In the genomic region with DNA sequence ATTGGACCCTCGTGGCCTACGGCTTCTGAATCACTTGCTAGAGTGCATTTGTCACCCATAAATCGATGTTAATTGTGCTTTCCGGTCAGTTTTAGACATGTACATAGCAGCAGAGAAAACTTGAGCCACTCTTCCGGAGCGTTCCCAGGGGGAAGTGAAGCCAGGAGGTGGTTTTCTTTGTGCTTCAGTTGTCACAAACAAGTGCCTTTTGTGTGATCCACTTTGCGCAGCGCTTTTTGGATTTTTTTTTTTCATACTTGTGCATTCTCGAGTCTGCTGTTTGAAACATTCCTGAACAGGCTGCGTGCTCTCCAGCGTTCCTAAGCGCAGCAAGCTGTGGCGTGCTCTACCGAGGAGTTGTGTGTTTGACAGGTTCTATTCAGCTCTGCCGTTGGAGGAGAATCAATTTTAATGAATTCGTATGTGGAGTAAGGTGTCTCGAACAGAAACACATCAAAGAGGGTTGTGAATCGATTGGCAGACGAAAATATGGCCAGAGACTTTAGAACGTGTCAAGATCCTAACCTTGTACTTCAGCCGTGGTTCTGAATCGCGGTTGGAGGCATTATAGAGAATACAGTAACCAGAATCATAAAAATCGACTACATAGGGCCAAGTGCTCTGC, we compare ENCODE assay signal across 13 mouse cellular contexts. TPM values are rescaled to one million over a fixed set of nuclear protein-coding genes. Genes with fewer than 3 reads are reported as not detected.
A peak's percentile ranks its signal among the peaks of the same experiment; 100 is the strongest.
DNase-seq lines count a peak whose midpoint lies in the region; ATAC-seq and TF ChIP-seq lines count a peak whose summit lies in the region.
"Had no signal": no experiment of that assay in that cellular context is flagged by ENCODE, and none has a peak within 500 bp of the region (broad histone marks: within the 10 kb centered on the region; RNA-seq: fewer than 3 reads in every experiment).

No protein-coding gene starts in this region.

- DNase-seq in kidney, postnatal 25 days: no peak
- peak; percentile 57 for DNase-seq in embryonic facial prominence, embryonic 11.5 days (ENCODE audit: low spot score)
- peak; percentile 46 for DNase-seq in hindbrain, embryonic 11.5 days (ENCODE audit: low spot score)
- peak; percentile 61 for DNase-seq in midbrain, embryonic 14.5 days
- DNase-seq in MN1 (ENCODE audit: low spot score): no peak
- no peak for DNase-seq in urinary bladder, adult 2 months (ENCODE audit: low spot score)
- DNase-seq in liver, postnatal 0 days: no peak
- DNase-seq: cerebellum, adult 11 months; heart, postnatal 36 days; thymus, postnatal 25 days had no signal

- H3K27me3 ChIP-seq in kidney, embryonic 14.5 days (ENCODE audit: control insufficient read depth, insufficient read depth, low read length): no peaks in the 10 kb centered on the region
- H3K27me3 ChIP-seq in embryonic facial prominence, embryonic 11.5 days (ENCODE audit: control insufficient read depth, insufficient read depth, low read length): no peaks in the 10 kb centered on the region
- H3K27me3 ChIP-seq in hindbrain, embryonic 11.5 days (ENCODE audit: control insufficient read depth, insufficient read depth, low read length): peaks cover 3% of the 10 kb centered on the region; the same call in 1 of the 2 replicates
- peaks cover 3% of the 10 kb centered on the region; the same call in 1 of the 2 replicates for H3K27me3 ChIP-seq in midbrain, embryonic 14.5 days (ENCODE audit: control insufficient read depth, insufficient read depth, low read length)
- no peaks in the 10 kb centered on the region for H3K27me3 ChIP-seq in liver, postnatal 0 days (ENCODE audit: insufficient read depth, low read length)

- peak overlapping the region; percentile 17 for H3K4me2 ChIP-seq in kidney, embryonic 14.5 days (replicated peaks; ENCODE audit: low read depth, low read length)
- no peak overlapping the region for H3K4me2 ChIP-seq in embryonic facial prominence, embryonic 11.5 days (ENCODE audit: low read depth, low read length)
- no peak overlapping the region; the same call in 1 of the 2 replicates for H3K4me2 ChIP-seq in hindbrain, embryonic 11.5 days (replicated peaks; ENCODE audit: low read depth, low read length)
- no peak overlapping the region for H3K4me2 ChIP-seq in midbrain, embryonic 14.5 days (ENCODE audit: low read length)
- no peak overlapping the region for H3K4me2 ChIP-seq in liver, postnatal 0 days (ENCODE audit: low read depth, low read length)
- H3K4me2 ChIP-seq: liver, embryonic 15.5 days had no signal

- H3K9me3 ChIP-seq in kidney, embryonic 14.5 days (ENCODE audit: control insufficient read depth, low read length): no peaks in the 10 kb centered on the region
- no peaks in the 10 kb centered on the region for H3K9me3 ChIP-seq in embryonic facial prominence, embryonic 11.5 days (replicated peaks; ENCODE audit: control insufficient read depth, low read length)
- no peaks in the 10 kb centered on the region for H3K9me3 ChIP-seq in hindbrain, embryonic 11.5 days (ENCODE audit: control insufficient read depth, low read length)
- H3K9me3 ChIP-seq in midbrain, embryonic 14.5 days (ENCODE audit: control insufficient read depth, low read length): no peaks in the 10 kb centered on the region
- H3K9me3 ChIP-seq in liver, postnatal 0 days (ENCODE audit: low read length): no peaks in the 10 kb centered on the region
- H3K9me3 ChIP-seq: liver, embryonic 15.5 days had no signal

- no peak for TF ChIP-seq EP300 in liver, postnatal 0 days (IDR thresholded peaks at IDR 0.05; ENCODE audit: low read depth)

- H3K36me3 ChIP-seq in kidney, embryonic 14.5 days (ENCODE audit: control insufficient read depth, insufficient read depth, low read length): no peaks in the 10 kb centered on the region
- no peaks in the 10 kb centered on the region for H3K36me3 ChIP-seq in embryonic facial prominence, embryonic 11.5 days (replicated peaks; ENCODE audit: control insufficient read depth, insufficient read depth, low read depth, low read length)
- no peaks in the 10 kb centered on the region for H3K36me3 ChIP-seq in hindbrain, embryonic 11.5 days (ENCODE audit: control insufficient read depth, insufficient read depth, low read length)
- H3K36me3 ChIP-seq in midbrain, embryonic 14.5 days (ENCODE audit: control insufficient read depth, insufficient read depth, low read length): no peaks in the 10 kb centered on the region
- H3K36me3 ChIP-seq in liver, postnatal 0 days (replicated peaks; ENCODE audit: insufficient read depth, low read length): no peaks in the 10 kb centered on the region
- H3K36me3 ChIP-seq: liver, embryonic 15.5 days had no signal

- H3K4me3 ChIP-seq in kidney, embryonic 14.5 days (ENCODE audit: low read length): no peak overlapping the region
- H3K4me3 ChIP-seq in embryonic facial prominence, embryonic 11.5 days (ENCODE audit: low read depth, low read length): no peak overlapping the region
- H3K4me3 ChIP-seq in hindbrain, embryonic 11.5 days (ENCODE audit: low read depth, low read length): no peak overlapping the region
- no peak overlapping the region for H3K4me3 ChIP-seq in midbrain, embryonic 14.5 days (replicated peaks; ENCODE audit: low read depth, low read length)
- no peak overlapping the region for H3K4me3 ChIP-seq in liver, postnatal 0 days (ENCODE audit: low read depth, low read length)
- H3K4me3 ChIP-seq: liver, embryonic 15.5 days had no signal

- H3K9ac ChIP-seq in kidney, embryonic 14.5 days (ENCODE audit: low read depth, low read length): no peak overlapping the region
- no peak overlapping the region for H3K9ac ChIP-seq in embryonic facial prominence, embryonic 11.5 days (replicated peaks; ENCODE audit: low read length)
- H3K9ac ChIP-seq in hindbrain, embryonic 11.5 days (ENCODE audit: low read depth, low read length): peak overlapping the region; percentile 20; the same call in 1 of the 2 replicates
- no peak overlapping the region for H3K9ac ChIP-seq in midbrain, embryonic 14.5 days (replicated peaks; ENCODE audit: low read length)
- no peak overlapping the region for H3K9ac ChIP-seq in liver, postnatal 0 days (replicated peaks)
- H3K9ac ChIP-seq: liver, embryonic 15.5 days had no signal

- peaks cover 21% of the 10 kb centered on the region for H3K4me1 ChIP-seq in kidney, embryonic 14.5 days (ENCODE audit: control insufficient read depth, insufficient read depth, low read length)
- H3K4me1 ChIP-seq in embryonic facial prominence, embryonic 11.5 days (ENCODE audit: control insufficient read depth, insufficient read depth, low read length): no peaks in the 10 kb centered on the region
- peaks cover 12% of the 10 kb centered on the region for H3K4me1 ChIP-seq in hindbrain, embryonic 11.5 days (replicated peaks; ENCODE audit: control insufficient read depth, insufficient read depth, low read length)
- H3K4me1 ChIP-seq in midbrain, embryonic 14.5 days (ENCODE audit: control insufficient read depth, insufficient read depth, low read length): peaks cover 13% of the 10 kb centered on the region
- H3K4me1 ChIP-seq in liver, postnatal 0 days (ENCODE audit: insufficient read depth): peaks cover 8% of the 10 kb centered on the region
- H3K4me1 ChIP-seq: liver, embryonic 15.5 days had no signal

- peak; percentile 29; the same call in 1 of the 2 replicates for ATAC-seq in kidney, embryonic 14.5 days (ENCODE audit: low FRiP score, low TSS enrichment)
- ATAC-seq in embryonic facial prominence, embryonic 11.5 days (replicated peaks; ENCODE audit: insufficient number of reproducible peaks, low FRiP score, low TSS enrichment, low read depth): no peak
- no peak for ATAC-seq in hindbrain, embryonic 11.5 days (ENCODE audit: low FRiP score)
- no peak for ATAC-seq in midbrain, embryonic 14.5 days (ENCODE audit: low FRiP score, low TSS enrichment)
- no peak for ATAC-seq in liver, postnatal 0 days

- WGBS in kidney, embryonic 14.5 days: 37% methylated on average over 24 of the region's 24 CpGs
- 52% methylated on average over 24 of the region's 24 CpGs for whole genome bisulfite sequencing in embryonic facial prominence, embryonic 11.5 days
- 40% methylated on average over 24 of the region's 24 CpGs for WGBS in hindbrain, embryonic 11.5 days
- WGBS in midbrain, embryonic 14.5 days: 25% methylated on average over 24 of the region's 24 CpGs
- WGBS in liver, postnatal 0 days (ENCODE audit: insufficient replicate concordance): 60% methylated on average over 24 of the region's 24 CpGs

- H3K27ac ChIP-seq in kidney, embryonic 14.5 days (ENCODE audit: low read depth, low read length): no peak overlapping the region; the same call in 1 of the 2 replicates
- H3K27ac ChIP-seq in embryonic facial prominence, embryonic 11.5 days (replicated peaks; ENCODE audit: low read depth, low read length): no peak overlapping the region
- 0 out of 2 replicates have a peak overlapping the region, but pooled peaks have one; percentile 47 for H3K27ac ChIP-seq in hindbrain, embryonic 11.5 days (ENCODE audit: low read depth, low read length)
- no peak overlapping the region for H3K27ac ChIP-seq in midbrain, embryonic 14.5 days (replicated peaks; ENCODE audit: low read depth, low read length)
- no peak overlapping the region for H3K27ac ChIP-seq in liver, postnatal 0 days (ENCODE audit: low read depth)
- H3K27ac ChIP-seq: liver, embryonic 15.5 days had no signal

- TF ChIP-seq CTCF in liver, postnatal 0 days (IDR thresholded peaks at IDR 0.05; ENCODE audit: low read depth): no peak

RNA-seq across cellular contexts. Expression of a gene that starts 10.9 kb away (rescaled TPM):
- 39.8 and 49.2 TPM in 2 replicates for polyA plus RNA-seq in kidney, embryonic 14.5 days (2014; fragmentation: Nextera tagmentation; extraction: Ambion mirVana)
- 7.3 and 8.0 TPM in 2 replicates for polyA plus RNA-seq in embryonic facial prominence, embryonic 11.5 days (2014; fragmentation: Nextera tagmentation; extraction: Ambion mirVana)
- 22.6 and 36.1 TPM in 2 replicates for polyA plus RNA-seq in hindbrain, embryonic 11.5 days (2014; fragmentation: Nextera tagmentation; extraction: Ambion mirVana)
- polyA plus RNA-seq in midbrain, embryonic 14.5 days (2014; fragmentation: Nextera tagmentation; extraction: Ambion mirVana): 22.5 and 23.3 TPM in 2 replicates
- 4.6 and 13.9 TPM in 2 replicates for polyA plus RNA-seq in urinary bladder, adult 2 months (2012; rRNA removed)
- polyA plus RNA-seq in liver, postnatal 0 days (2015; fragmentation: Nextera tagmentation; extraction: Ambion mirVana): 2.7 and 3.3 TPM in 2 replicates

RNA-seq across cellular contexts. Expression of a gene that starts 16.3 kb away (rescaled TPM):
- polyA plus RNA-seq in kidney, embryonic 14.5 days (2014; fragmentation: Nextera tagmentation; extraction: Ambion mirVana): 16.2 and 25.4 TPM in 2 replicates
- polyA plus RNA-seq in embryonic facial prominence, embryonic 11.5 days (2014; fragmentation: Nextera tagmentation; extraction: Ambion mirVana): 12.4 and 13.6 TPM in 2 replicates
- polyA plus RNA-seq in hindbrain, embryonic 11.5 days (2014; fragmentation: Nextera tagmentation; extraction: Ambion mirVana): 12.9 and 17.1 TPM in 2 replicates
- 1.1 and 2.9 TPM in 2 replicates for polyA plus RNA-seq in midbrain, embryonic 14.5 days (2014; fragmentation: Nextera tagmentation; extraction: Ambion mirVana)
- polyA plus RNA-seq in urinary bladder, adult 2 months (2012; rRNA removed): 0.48 and 0.60 TPM in 2 replicates
- 12.8 and 13.0 TPM in 2 replicates for polyA plus RNA-seq in liver, postnatal 0 days (2015; fragmentation: Nextera tagmentation; extraction: Ambion mirVana)

RNA-seq across cellular contexts. Expression of a gene that starts 49.8 kb away (rescaled TPM):
- 0.26 TPM in 1 of 2 replicates, not detected in the other for polyA plus RNA-seq in kidney, embryonic 14.5 days (2014; fragmentation: Nextera tagmentation; extraction: Ambion mirVana)
- polyA plus RNA-seq in embryonic facial prominence, embryonic 11.5 days (2014; fragmentation: Nextera tagmentation; extraction: Ambion mirVana): 1.1 and 4.0 TPM in 2 replicates
- 0.70 TPM in 1 of 2 replicates, not detected in the other for polyA plus RNA-seq in hindbrain, embryonic 11.5 days (2014; fragmentation: Nextera tagmentation; extraction: Ambion mirVana)
- polyA plus RNA-seq in midbrain, embryonic 14.5 days (2014; fragmentation: Nextera tagmentation; extraction: Ambion mirVana): 0.43 and 0.50 TPM in 2 replicates
- not detected in 2 replicates for polyA plus RNA-seq in urinary bladder, adult 2 months (2012; rRNA removed)
- 0.85 and 2.5 TPM in 2 replicates for polyA plus RNA-seq in liver, postnatal 0 days (2015; fragmentation: Nextera tagmentation; extraction: Ambion mirVana)
- polyA plus RNA-seq: small intestine, adult 2 months had no signal

Comparison
In these comparisons a context has a peak if more than half of its experiments do, and no peak if none do; other contexts are left out.
1. DNase-seq: peak in embryonic facial prominence, embryonic 11.5 days (single experiment), hindbrain, embryonic 11.5 days (single experiment) and midbrain, embryonic 14.5 days (single experiment); none in kidney, postnatal 25 days (0 of 2), MN1 (single experiment), urinary bladder, adult 2 months (single experiment) and liver, postnatal 0 days (single experiment).